Mouse (Mus musculus) T-helper 2 cell (primary cell): ENCODE measurements around the gene Krt18.
"Not testable (repeated sequence)": the region's sequence is repeated elsewhere in the genome, so short reads cannot be mapped to it uniquely, and the experiment has no call there.

Experiments
- in situ Hi-C: fragments of 300-600 bp; cut with MboI, MseI; formaldehyde crosslinking; loops from one replicate; pipeline ENCODE4 v1.15.1; 2025; ENCODE audit warnings: high pct_unique_total_duplicates

The Krt18 gene

GRCm38 (mm10) chr15:102028040-102028439 lies at the start of gene Krt18:
Krt18 (plus strand) TSS chr15:102028180.
- in situ Hi-C loops, result no loop called here

GRCm38 (mm10) chr15:101980849-101981248 lies 47.1 kb upstream of the Krt18 start:
- in situ Hi-C loops, result no loop called here

GRCm38 (mm10) chr15:101983315-101983948 lies 44.5 kb upstream of the Krt18 start:
- in situ Hi-C loops, result no loop called here

GRCm38 (mm10) chr15:101983949-101984601 lies 43.9 kb upstream of the Krt18 start:
- in situ Hi-C loops, result no loop called here

GRCm38 (mm10) chr15:101984746-101985145 lies 43.2 kb upstream of the Krt18 start:
- in situ Hi-C loops, result loop anchor here (5.0 kb wide), 1 partner anchor 78 kb away; no protein-coding TSS in a partner anchor

GRCm38 (mm10) chr15:101988119-101988518 lies 39.9 kb upstream of the Krt18 start:
- in situ Hi-C loops, result loop anchor here (5.0 kb wide), 1 partner anchor 74 kb away; no protein-coding TSS in a partner anchor

GRCm38 (mm10) chr15:101988714-101989113 lies 39.3 kb upstream of the Krt18 start:
- in situ Hi-C loops, result loop anchor here (5.0 kb wide), 1 partner anchor 74 kb away; no protein-coding TSS in a partner anchor

- in situ Hi-C loops, result no loop called here
Measured at GRCm38 (mm10) chr15:101990946-101991345, 37.0 kb upstream of the Krt18 start.

GRCm38 (mm10) chr15:101994365-101994764 lies 33.6 kb upstream of the Krt18 start:
- in situ Hi-C loops, result no loop called here

- in situ Hi-C loops, result no loop called here
Measured at GRCm38 (mm10) chr15:101995484-101996236, 32.3 kb upstream of the Krt18 start.

GRCm38 (mm10) chr15:101996450-101997078 lies 31.4 kb upstream of the Krt18 start:
- in situ Hi-C loops, result not testable (repeated sequence)

GRCm38 (mm10) chr15:101999156-101999555 lies 28.8 kb upstream of the Krt18 start:
- in situ Hi-C loops, result no loop called here

- in situ Hi-C loops, result no loop called here
Measured at GRCm38 (mm10) chr15:101999676-102000335, 28.2 kb upstream of the Krt18 start.

GRCm38 (mm10) chr15:102002646-102003488 lies 25.1 kb upstream of the Krt18 start:
- in situ Hi-C loops, result no loop called here

- in situ Hi-C loops, result no loop called here
Measured at GRCm38 (mm10) chr15:102003516-102003915, 24.5 kb upstream of the Krt18 start.

- in situ Hi-C loops, result no loop called here
Measured at GRCm38 (mm10) chr15:102004189-102004588, 23.8 kb upstream of the Krt18 start, which contains the start of gene Krt8. Krt8 (minus strand) TSS chr15:102004482.

- in situ Hi-C loops, result no loop called here
Measured at GRCm38 (mm10) chr15:102005290-102005689, 22.7 kb upstream of the Krt18 start.

GRCm38 (mm10) chr15:102006317-102006716 lies 21.7 kb upstream of the Krt18 start:
- in situ Hi-C loops, result no loop called here

- in situ Hi-C loops, result no loop called here
Measured at GRCm38 (mm10) chr15:102007097-102008069, 20.6 kb upstream of the Krt18 start.
